Mouse (Mus musculus) layer of hippocampus, adult 2 months (tissue): ENCODE measurements around the gene Phactr2. TPM values are rescaled to one million over a fixed set of nuclear protein-coding genes. Genes with fewer than 3 reads are reported as not detected.
A peak's percentile ranks its signal among the peaks of the same experiment; 100 is the strongest.

ENCODE experiments used
- DNase-seq, 2 experiments: peaks; one replicate each; pipeline ENCODE4 v3.0.0; 2022; ENCODE audit warnings: low spot score in 2 of 2
- H3K27ac ChIP-seq: fragments of 200-600 bp; 2 replicates; pipeline ENCODE4 v1.8.1; 2022
- H3K4me3 ChIP-seq: fragments of 200-600 bp; 2 replicates; pipeline ENCODE4 v1.8.1; 2022; ENCODE audit warnings: mild to moderate bottlenecking
- CTCF ChIP-seq: fragments of 200-600 bp; conservative IDR thresholded peaks from 2 replicates; pipeline ENCODE4 v1.8.1; 2022; ENCODE audit warnings: antibody characterized with exemption, mild to moderate bottlenecking, moderate library complexity
- total RNA-seq, 2 experiments: library from RNA; stranded (reverse); gene quantifications; 2 replicates each; pipeline ENCODE4 v1.2.3; 2021

The Phactr2 gene
- total RNA-seq, 2 experiments from 2014 or later, result 20.7 to 25.4 TPM

- Histone ChIP-seq H3K27ac (no peak overlapping the region), H3K4me3 (no peak overlapping the region)
- no peak for TF ChIP-seq CTCF
- DNase-seq, result no peak
Observed at GRCm38 (mm10) chr10:13412202-13412923, 61.8 kb downstream of the Phactr2 start.

GRCm38 (mm10) chr10:13411056-13411455, 63.2 kb downstream of the Phactr2 start:
- no peak overlapping the region for H3K4me3 ChIP-seq
- peak overlapping the region; percentile 19; the same call in 1 of the 2 replicates for H3K27ac ChIP-seq
- DNase-seq, result no peak
- TF ChIP-seq CTCF, result no peak

- DNase-seq, result no peak
- H3K27ac ChIP-seq, result no peak overlapping the region
- no peak for TF ChIP-seq CTCF
- no peak overlapping the region for H3K4me3 ChIP-seq
Observed at GRCm38 (mm10) chr10:13401971-13402370, 72.2 kb downstream of the Phactr2 start.

GRCm38 (mm10) chr10:13395753-13396152, 78.5 kb downstream of the Phactr2 start:
- Histone ChIP-seq H3K4me3 (no peak overlapping the region), H3K27ac (no peak overlapping the region)
- no peak for TF ChIP-seq CTCF

GRCm38 (mm10) chr10:13394000-13394399, 80.2 kb downstream of the Phactr2 start:
- H3K27ac ChIP-seq, result no peak overlapping the region
- H3K4me3 ChIP-seq, result no peak overlapping the region
- DNase-seq, result no peak
- TF ChIP-seq CTCF, result no peak

More at GRCm38 (mm10) chr10:13395753-13396152, 78.5 kb downstream of the Phactr2 start:
- no peak for DNase-seq

GRCm38 (mm10) chr10:13388116-13388922, 85.9 kb downstream of the Phactr2 start:
- DNase-seq, result no peak
- no peak for TF ChIP-seq CTCF
- H3K4me3 ChIP-seq, result peak overlapping the region; percentile 51
- peak overlapping the region; percentile 57 for H3K27ac ChIP-seq

- Histone ChIP-seq H3K27ac (no peak overlapping the region), H3K4me3 (no peak overlapping the region)
- DNase-seq, result no peak
- TF ChIP-seq CTCF, result no peak
Observed at GRCm38 (mm10) chr10:13384866-13385265, 89.3 kb downstream of the Phactr2 start.

- Histone ChIP-seq H3K4me3 (no peak overlapping the region), H3K27ac (no peak overlapping the region)
- DNase-seq, result no peak
- TF ChIP-seq CTCF, result no peak
Observed at GRCm38 (mm10) chr10:13377895-13378294, 96.3 kb downstream of the Phactr2 start.

GRCm38 (mm10) chr10:13376428-13377260, 97.6 kb downstream of the Phactr2 start:
- no peak for DNase-seq
- Histone ChIP-seq H3K27ac (no peak overlapping the region), H3K4me3 (no peak overlapping the region)
- no peak for TF ChIP-seq CTCF

GRCm38 (mm10) chr10:13375820-13376219, 98.4 kb downstream of the Phactr2 start:
- no peak for DNase-seq
- Histone ChIP-seq H3K4me3 (no peak overlapping the region), H3K27ac (no peak overlapping the region)
- no peak for TF ChIP-seq CTCF

- DNase-seq, result no peak
- TF ChIP-seq CTCF, result no peak
- Histone ChIP-seq H3K27ac (no peak overlapping the region), H3K4me3 (no peak overlapping the region)
Observed at GRCm38 (mm10) chr10:13369581-13370375, 104.4 kb downstream of the Phactr2 start.

GRCm38 (mm10) chr10:13364286-13364580, 110.0 kb downstream of the Phactr2 start:
- DNase-seq, result no peak
- no peak overlapping the region for H3K4me3 ChIP-seq
- H3K27ac ChIP-seq, result no peak overlapping the region
- TF ChIP-seq CTCF, result no peak
